In genomic region chr19:45363384-45363926, GRCm38 (mm10) we compare ENCODE assay signal across 8 mouse cellular contexts. TPM values are rescaled to one million over a fixed set of nuclear protein-coding genes. Genes with fewer than 3 reads are reported as not detected.
DNase-seq lines count a peak whose midpoint lies in the region; ATAC-seq lines count a peak whose summit lies in the region.

Gene Btrc (plus strand): TSS chr19:45363734.

- peak; percentile 100 for DNase-seq in NIH3T3 (ENCODE audit: low read depth)
- peak; percentile 100 for DNase-seq in cerebellum, postnatal 10 days
- peak; percentile 99 to 100 for DNase-seq in frontal cortex, postnatal 10 days (ENCODE audit: low spot score in 2 of 2)
- DNase-seq in layer of hippocampus, postnatal 14 days (ENCODE audit: low spot score in 2 of 2), result peak; percentile 100
- DNase-seq in lung, postnatal 14 days, result peak; percentile 100
- peak; percentile 98 for DNase-seq in retina, adult 2 months (ENCODE audit: low read depth, low spot score)
- DNase-seq in thymus, postnatal 36 days, result peak; percentile 100

- H3K4me3 ChIP-seq in hindbrain, embryonic 12.5 days, result peak within 1 kb of the TSS; percentile 75

- peak; percentile 99 for ATAC-seq in hindbrain, embryonic 12.5 days (ENCODE audit: low FRiP score)

- peaks cover 7% of the 10 kb centered on the region for H3K4me1 ChIP-seq in hindbrain, embryonic 12.5 days

- no peaks in the 10 kb centered on the region for H3K9me3 ChIP-seq in hindbrain, embryonic 12.5 days (replicated peaks)

- H3K27me3 ChIP-seq in hindbrain, embryonic 12.5 days, result no peaks in the 10 kb centered on the region

- H3K4me2 ChIP-seq in hindbrain, embryonic 12.5 days (replicated peaks), result peak within 1 kb of the TSS; percentile 63

- peak within 1 kb of the TSS; percentile 97 for H3K27ac ChIP-seq in hindbrain, embryonic 12.5 days

- peak within 1 kb of the TSS; percentile 79 for H3K9ac ChIP-seq in hindbrain, embryonic 12.5 days

- WGBS in hindbrain, embryonic 12.5 days, result under 1% methylated on average over 42 of the region's 42 CpGs

- H3K36me3 ChIP-seq in hindbrain, embryonic 12.5 days, result 0 out of 2 replicates have a peak, but pooled peaks cover 4% of the 10 kb centered on the region

RNA-seq across cellular contexts. Expression of gene Btrc, which starts in this region (rescaled TPM):
- 63.0 and 67.1 TPM in 2 replicates for polyA plus RNA-seq in hindbrain, embryonic 12.5 days (2016; fragmentation: Nextera tagmentation; extraction: Ambion mirVana)
- 10 to 100 TPM; 82.3 to 90.2 TPM for total RNA-seq in layer of hippocampus, postnatal 14 days (2021)

Comparison
In these comparisons a context has a peak if more than half of its experiments do, and no peak if none do; other contexts are left out.
1. Peak in every context shown above with its lines: DNase-seq, ATAC-seq, H3K4me3 ChIP-seq and H3K27ac ChIP-seq.